ENCODE assay signal across 8 mouse cellular contexts in genomic region chr17:32364331-32364730, GRCm38 (mm10). TPM values are rescaled to one million over a fixed set of nuclear protein-coding genes. Genes with fewer than 3 reads are reported as not detected.
A peak's percentile ranks its signal among the peaks of the same experiment; 100 is the strongest.
DNase-seq lines count a peak whose midpoint lies in the region; ATAC-seq and TF ChIP-seq lines count a peak whose summit lies in the region.

No protein-coding gene starts in this region.

- ATAC-seq in forebrain, postnatal 0 days = peak; percentile 99
- ATAC-seq in hematopoietic stem cell, adult 5-6 weeks (replicated peaks in 1 of 2; ENCODE audit: insufficient read depth in 1 of 2, low FRiP score in 2 of 2, low TSS enrichment in 1 of 2, low read depth in 1 of 2, poor library complexity in 2 of 2, severe bottlenecking in 2 of 2) = peak; percentile 84 to 92

- peak overlapping the region; percentile 92 for H3K4me3 ChIP-seq in forebrain, postnatal 0 days (ENCODE audit: low read depth, low read length)

- 1% methylated on average over 35 of the region's 47 CpGs for WGBS in forebrain, postnatal 0 days

- peak; percentile 67 for DNase-seq in MEL-GATA-1-ER (ENCODE audit: extremely low read depth, low read depth)
- peak; percentile 86 to 92 for DNase-seq in cerebellum, adult 18-20 months
- peak; percentile 96 for DNase-seq in forebrain, postnatal 0 days
- DNase-seq in layer of hippocampus, postnatal 10 days (ENCODE audit: low spot score in 2 of 2) = peak; percentile 85 to 91
- peak; percentile 93 for DNase-seq in lung, postnatal 10 days
- peak; percentile 92 for DNase-seq in ovary, postnatal 36 days (ENCODE audit: low spot score)
- peak; percentile 82 for DNase-seq in thymus, postnatal 25 days

- peak overlapping the region; percentile 83 for H3K4me2 ChIP-seq in forebrain, postnatal 0 days (ENCODE audit: low read depth)

- TF ChIP-seq CTCF in forebrain, postnatal 0 days (IDR thresholded peaks at IDR 0.05; ENCODE audit: low read depth) = peak; percentile 18; the same call in 1 of the 2 replicates

- no peaks in the 10 kb centered on the region for H3K9me3 ChIP-seq in forebrain, postnatal 0 days (ENCODE audit: low read length)

- H3K27ac ChIP-seq in forebrain, postnatal 0 days (ENCODE audit: low read depth, low read length) = peak overlapping the region; percentile 80

- peak overlapping the region; percentile 94 for H3K9ac ChIP-seq in forebrain, postnatal 0 days

- peaks cover 39% of the 10 kb centered on the region for H3K36me3 ChIP-seq in forebrain, postnatal 0 days (ENCODE audit: insufficient read depth)

- peaks cover 11% of the 10 kb centered on the region for H3K4me1 ChIP-seq in forebrain, postnatal 0 days (ENCODE audit: insufficient read depth)

- no peaks in the 10 kb centered on the region for H3K27me3 ChIP-seq in forebrain, postnatal 0 days (ENCODE audit: insufficient read depth, low read length)

RNA-seq across cellular contexts. Expression of gene Akap8l, which starts 13.9 kb away (rescaled TPM):
- total RNA-seq in forebrain, postnatal 0 days (2014; rRNA removed) = 74.2 and 86.2 TPM in 2 replicates
- 76.0 and 80.5 TPM in 2 replicates for polyA plus RNA-seq in forebrain, postnatal 0 days (2015; fragmentation: Nextera tagmentation; extraction: Ambion mirVana)
- 122 and 127 TPM in 2 replicates for total RNA-seq in hematopoietic stem cell, adult 5-6 weeks (2017)
- 100 to 1,000 TPM; 115 to 140 TPM for total RNA-seq in layer of hippocampus, postnatal 10 days (2021)

RNA-seq across cellular contexts. Expression of gene Wiz, which starts 24.9 kb away (rescaled TPM):
- total RNA-seq in forebrain, postnatal 0 days (2014; rRNA removed) = 38.2 and 55.4 TPM in 2 replicates
- 35.4 and 42.0 TPM in 2 replicates for polyA plus RNA-seq in forebrain, postnatal 0 days (2015; fragmentation: Nextera tagmentation; extraction: Ambion mirVana)
- total RNA-seq in hematopoietic stem cell, adult 5-6 weeks (2017) = 7.1 and 8.1 TPM in 2 replicates
- 10 to 100 TPM; 84.1 to 92.5 TPM for total RNA-seq in layer of hippocampus, postnatal 10 days (2021)

RNA-seq across cellular contexts. Expression of gene Rasal3, which starts 39.1 kb away (rescaled TPM):
- 0.52 and 0.62 TPM in 2 replicates for total RNA-seq in forebrain, postnatal 0 days (2014; rRNA removed)
- polyA plus RNA-seq in forebrain, postnatal 0 days (2015; fragmentation: Nextera tagmentation; extraction: Ambion mirVana) = 0.20 and 0.54 TPM in 2 replicates
- total RNA-seq in hematopoietic stem cell, adult 5-6 weeks (2017) = 87.7 and 92.1 TPM in 2 replicates
- total RNA-seq in layer of hippocampus, postnatal 10 days (2021) = 1 to 10 TPM; 3.2 to 3.6 TPM

RNA-seq across cellular contexts. Expression of gene Akap8, which starts 43.3 kb away (rescaled TPM):
- total RNA-seq in forebrain, postnatal 0 days (2014; rRNA removed) = 75.0 and 114 TPM in 2 replicates
- 44.8 and 64.3 TPM in 2 replicates for polyA plus RNA-seq in forebrain, postnatal 0 days (2015; fragmentation: Nextera tagmentation; extraction: Ambion mirVana)
- total RNA-seq in hematopoietic stem cell, adult 5-6 weeks (2017) = 167 and 229 TPM in 2 replicates
- 100 to 1,000 TPM in 1 of 2 experiments, 10 to 100 TPM in 1; 88.7 to 112 TPM for total RNA-seq in layer of hippocampus, postnatal 10 days (2021)

RNA-seq across cellular contexts. Expression of gene Pglyrp2, which starts 59.6 kb away (rescaled TPM):
- not detected in 2 replicates for total RNA-seq in forebrain, postnatal 0 days (2014; rRNA removed)
- not detected in 2 replicates for polyA plus RNA-seq in forebrain, postnatal 0 days (2015; fragmentation: Nextera tagmentation; extraction: Ambion mirVana)
- 57.8 and 80.3 TPM in 2 replicates for total RNA-seq in hematopoietic stem cell, adult 5-6 weeks (2017)
- total RNA-seq in layer of hippocampus, postnatal 10 days (2021) = not detected

Comparison
In these comparisons a context has a peak if more than half of its experiments do, and no peak if none do; other contexts are left out.
1. Peak in every context shown above with its lines: DNase-seq, ATAC-seq, H3K4me3 ChIP-seq and H3K27ac ChIP-seq.
2. RNA of gene Rasal3, which starts 39.1 kb away (total RNA-seq): 87.7 to 92.1 TPM in hematopoietic stem cell, adult 5-6 weeks; 3.2 to 3.6 TPM in layer of hippocampus, postnatal 10 days and 0.52 to 0.62 TPM in forebrain, postnatal 0 days; every median in the first group is over 10 times any median in the second.